Mouse (Mus musculus) limb, embryonic 14.5 days (tissue): Measurements from ENCODE around the gene Ciao2a. TPM values are rescaled to one million over a fixed set of nuclear protein-coding genes. Genes with fewer than 3 reads are reported as not detected.

Experiments
- ATAC-seq: fragments of 200-750 bp; cut with Nextera tagmentation; 2 replicates; pipeline ENCODE4 v1.8.0; 2017; ENCODE audit warnings: low read depth, moderate number of reproducible peaks, moderate TSS enrichment; ENCODE audit not compliant: low FRiP score
- DNase-seq: peaks from one replicate; pipeline ENCODE4 v3.0.0-alpha.2; 2015; ENCODE audit warnings: low spot score
- H3K27ac ChIP-seq: fragments of 300-500 bp; sonication (generic); replicated peaks from 2 replicates; pipeline ENCODE4 v1.5.1; 2014; ENCODE audit warnings: low read depth, mild to moderate bottlenecking, low read length, moderate library complexity, mixed read lengths
- H3K27me3 ChIP-seq: fragments of 300-500 bp; sonication (generic); 2 replicates; pipeline ENCODE4 v1.6.1; 2014; ENCODE audit warnings: low read length, mixed read lengths; ENCODE audit not compliant: control insufficient read depth, insufficient read depth
- H3K36me3 ChIP-seq: fragments of 300-500 bp; sonication (generic); 2 replicates; pipeline ENCODE4 v1.6.1; 2014; ENCODE audit warnings: mild to moderate bottlenecking, low read length, moderate library complexity, mixed read lengths; ENCODE audit not compliant: control insufficient read depth, insufficient read depth
- H3K4me1 ChIP-seq: fragments of 300-500 bp; sonication (generic); 2 replicates; pipeline ENCODE4 v1.6.1; 2014; ENCODE audit warnings: antibody characterized with exemption, low read length, mixed read lengths; ENCODE audit not compliant: control insufficient read depth, insufficient read depth
- H3K4me2 ChIP-seq: fragments of 300-500 bp; sonication (generic); replicated peaks from 2 replicates; pipeline ENCODE4 v1.6.1; 2014; ENCODE audit warnings: low read depth, mild to moderate bottlenecking, low read length, moderate library complexity; ENCODE audit not compliant: severe bottlenecking
- H3K4me3 ChIP-seq: fragments of 300-500 bp; sonication (generic); replicated peaks from 2 replicates; pipeline ENCODE4 v1.5.1; 2014; ENCODE audit warnings: low read length
- H3K9ac ChIP-seq: fragments of 300-500 bp; sonication (generic); 2 replicates; pipeline ENCODE4 v1.6.1; 2014; ENCODE audit warnings: mild to moderate bottlenecking, low read depth, low read length, moderate library complexity; ENCODE audit not compliant: severe bottlenecking
- H3K9me3 ChIP-seq: fragments of 300-500 bp; sonication (generic); 2 replicates; pipeline ENCODE4 v1.6.1; 2016; ENCODE audit warnings: low read length; ENCODE audit not compliant: control insufficient read depth
- POLR2A ChIP-seq: fragments of 200-500 bp; IDR thresholded peaks from 2 replicates; pipeline ENCODE4 v1.8.0; 2012; ENCODE audit warnings: inconsistent platforms, mild to moderate bottlenecking, moderate library complexity, borderline replicate concordance; ENCODE audit not compliant: insufficient read depth, insufficient read length; ENCODE audit errors: extremely low read depth
- WGBS: fragments of 180-500 bp; shearing (Covaris S2); extraction: QIAGEN DNeasy Blood & Tissue Kit; methylation state at CpG from one replicate; pipeline ENCODE4 v1.1.7; 2014; 5-methylcytosine and 5-hydroxymethylcytosine counted together
- polyA plus RNA-seq, 2 experiments: library from polyadenylated mRNA; depleted of rRNA in 1 of 2; stranded (reverse) in 1 of 2; unstranded in 1 of 2; fragments of >200 nt; fragmentation: Nextera tagmentation in 1 of 2; extraction: Ambion mirVana in 1 of 2; gene quantifications; 2 replicates each; pipeline versions ENCODE4 v1.2.1 to v1.2.3; 2012 to 2014

Ciao2a gene
- polyA plus RNA-seq, 2 experiments = 53.0 to 134 TPM

GRCm38 (mm10) chr9:66171275-66171921 lies 45.0 kb downstream of the Ciao2a start:
- DNase-seq (no peak), ATAC-seq (no peak)
- no peaks in the 10 kb centered on the region for H3K27me3 ChIP-seq
- H3K27ac ChIP-seq = no peak overlapping the region
- H3K4me3 ChIP-seq = no peak overlapping the region
- H3K4me1 ChIP-seq = no peaks in the 10 kb centered on the region
- H3K9ac ChIP-seq = no peak overlapping the region
- H3K36me3 ChIP-seq = no peaks in the 10 kb centered on the region
- no peaks in the 10 kb centered on the region for H3K9me3 ChIP-seq
- 74% methylated on average over 12 of the region's 12 CpGs for WGBS
- TF ChIP-seq POLR2A = no peak
- no peak overlapping the region for H3K4me2 ChIP-seq

- Histone ChIP-seq H3K4me3 (no peak overlapping the region), H3K27me3 (no peaks in the 10 kb centered on the region), H3K4me1 (no peaks in the 10 kb centered on the region), H3K27ac (no peak overlapping the region), H3K9ac (no peak overlapping the region), H3K4me2 (no peak overlapping the region), H3K36me3 (no peaks in the 10 kb centered on the region), H3K9me3 (no peaks in the 10 kb centered on the region)
- DNase-seq (no peak), ATAC-seq (no peak)
- no peak for TF ChIP-seq POLR2A
- WGBS = 93% methylated on average over 5 of the region's 5 CpGs
These were observed 47.0 kb downstream of the Ciao2a start for GRCm38 (mm10) chr9:66173316-66173855.

- no peak overlapping the region for H3K4me2 ChIP-seq
- no peak overlapping the region for H3K27ac ChIP-seq
- ATAC-seq (no peak), DNase-seq (no peak)
- H3K9ac ChIP-seq = no peak overlapping the region
- 91% methylated on average over 3 of the region's 3 CpGs for WGBS
- H3K4me1 ChIP-seq = no peaks in the 10 kb centered on the region
- no peaks in the 10 kb centered on the region for H3K27me3 ChIP-seq
- H3K36me3 ChIP-seq = no peaks in the 10 kb centered on the region
- no peaks in the 10 kb centered on the region for H3K9me3 ChIP-seq
- no peak for TF ChIP-seq POLR2A
- H3K4me3 ChIP-seq = no peak overlapping the region
These were observed 48.6 kb downstream of the Ciao2a start for GRCm38 (mm10) chr9:66174985-66175384.

DNA sequence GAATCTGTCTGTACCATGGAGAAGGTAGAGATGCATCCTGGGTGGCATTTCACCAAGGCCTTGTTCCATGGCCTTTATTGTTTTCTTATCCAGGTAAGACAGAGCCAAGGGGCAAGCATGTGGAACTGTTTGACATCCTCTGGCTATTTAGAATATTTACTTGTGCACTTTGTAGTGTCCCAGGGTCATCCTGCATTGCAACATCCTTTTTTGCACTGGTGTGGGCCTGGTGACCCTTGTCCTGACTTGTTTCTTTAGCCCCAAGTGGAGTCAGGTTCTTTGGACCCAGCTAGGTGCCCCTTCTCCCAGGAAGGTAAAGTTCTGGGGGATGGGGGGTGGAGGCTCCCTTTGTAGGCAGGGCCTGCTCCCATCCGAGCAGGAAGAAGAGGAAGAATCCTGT lies 51.6 kb downstream of the Ciao2a start:
- H3K36me3 ChIP-seq = no peaks in the 10 kb centered on the region
- H3K9ac ChIP-seq = no peak overlapping the region
- no peak overlapping the region for H3K4me2 ChIP-seq
- H3K4me1 ChIP-seq = no peaks in the 10 kb centered on the region
- DNase-seq (no peak), ATAC-seq (no peak)
- no peak overlapping the region for H3K27ac ChIP-seq
- H3K9me3 ChIP-seq = no peaks in the 10 kb centered on the region
- WGBS = 43% methylated on average over 1 of the region's 1 CpGs
- no peak overlapping the region for H3K4me3 ChIP-seq
- TF ChIP-seq POLR2A = no peak
- H3K27me3 ChIP-seq = no peaks in the 10 kb centered on the region

- Histone ChIP-seq H3K27me3 (no peaks in the 10 kb centered on the region), H3K9me3 (no peaks in the 10 kb centered on the region), H3K9ac (no peak overlapping the region), H3K4me3 (no peak overlapping the region), H3K36me3 (no peaks in the 10 kb centered on the region), H3K4me1 (no peaks in the 10 kb centered on the region), H3K27ac (no peak overlapping the region), H3K4me2 (no peak overlapping the region)
- no peak for TF ChIP-seq POLR2A
- 89% methylated on average over 6 of the region's 6 CpGs for WGBS
- no peak for DNase-seq
- no peak for ATAC-seq
These were observed 53.4 kb downstream of the Ciao2a start for GRCm38 (mm10) chr9:66179795-66180194.
